Mouse (Mus musculus) neural tube, embryonic 13.5 days (tissue): ENCODE measurements around the gene Mmp9. TPM values are rescaled to one million over a fixed set of nuclear protein-coding genes. Genes with fewer than 3 reads are reported as not detected.
A peak's percentile ranks its signal among the peaks of the same experiment; 100 is the strongest.

ENCODE experiments used
- ATAC-seq: fragments of 200-750 bp; cut with Nextera tagmentation; 2 replicates; pipeline ENCODE4 v1.8.0; 2017; ENCODE audit warnings: low read depth, mild to moderate bottlenecking, moderate TSS enrichment, moderate library complexity
- H3K27ac ChIP-seq: fragments of 300-500 bp; sonication (generic); replicated peaks from 2 replicates; pipeline ENCODE4 v1.5.1; 2015; ENCODE audit warnings: moderate library complexity, mild to moderate bottlenecking, inconsistent platforms
- H3K27me3 ChIP-seq: fragments of 300-500 bp; sonication (generic); 2 replicates; pipeline ENCODE4 v1.6.1; 2015; ENCODE audit warnings: mild to moderate bottlenecking, inconsistent platforms
- H3K36me3 ChIP-seq: fragments of 300-500 bp; sonication (generic); 2 replicates; pipeline ENCODE4 v1.6.1; 2015; ENCODE audit warnings: mild to moderate bottlenecking, inconsistent platforms
- H3K4me1 ChIP-seq: fragments of 300-500 bp; sonication (generic); replicated peaks from 2 replicates; pipeline ENCODE4 v1.6.1; 2015; ENCODE audit warnings: inconsistent platforms
- H3K4me2 ChIP-seq: fragments of 300-500 bp; sonication (generic); 2 replicates; pipeline ENCODE4 v1.6.1; 2015; ENCODE audit warnings: inconsistent platforms, mild to moderate bottlenecking, moderate library complexity
- H3K4me3 ChIP-seq: fragments of 300-500 bp; sonication (generic); 2 replicates; pipeline ENCODE4 v1.5.1; 2015; ENCODE audit warnings: mild to moderate bottlenecking, inconsistent platforms
- H3K9ac ChIP-seq: fragments of 300-500 bp; sonication (generic); 2 replicates; pipeline ENCODE4 v1.6.1; 2015; ENCODE audit warnings: moderate library complexity, mild to moderate bottlenecking, inconsistent platforms
- H3K9me3 ChIP-seq: fragments of 300-500 bp; sonication (generic); 2 replicates; pipeline ENCODE4 v1.6.1; 2016; ENCODE audit warnings: inconsistent platforms
- WGBS: fragments of 180-500 bp; shearing (Covaris S2); methylation state at CpG from one replicate; pipeline ENCODE4 v1.1.7; 2015; 5-methylcytosine and 5-hydroxymethylcytosine counted together
- polyA plus RNA-seq: library from polyadenylated mRNA; unstranded; fragments of >200 nt; fragmentation: Nextera tagmentation; extraction: Ambion mirVana; gene quantifications from 2 replicates; pipeline ENCODE4 v1.2.1, GENCODE M21; 2015

Mmp9 gene
- polyA plus RNA-seq, 1 experiment from 2014 or later, result 17.1 TPM

GRCm38 (mm10) chr2:164997721-164998428, 57.3 kb downstream of the Mmp9 start:
- H3K27me3 ChIP-seq, result peaks cover 55% of the 10 kb centered on the region
- H3K4me1 ChIP-seq, result peaks cover 29% of the 10 kb centered on the region
- no peaks in the 10 kb centered on the region for H3K9me3 ChIP-seq
- no peak overlapping the region for H3K27ac ChIP-seq
- H3K9ac ChIP-seq, result peak overlapping the region; percentile 61
- WGBS, result 1% methylated on average over 52 of the region's 52 CpGs
- peak overlapping the region; percentile 54 for H3K4me2 ChIP-seq
- ATAC-seq, result peak; percentile 16; the same call in 1 of the 2 replicates
- H3K4me3 ChIP-seq, result peak overlapping the region; percentile 28
- peaks cover 55% of the 10 kb centered on the region for H3K36me3 ChIP-seq

GRCm38 (mm10) chr2:165001958-165002357, 61.4 kb downstream of the Mmp9 start:
- H3K9me3 ChIP-seq, result no peaks in the 10 kb centered on the region
- peaks cover 20% of the 10 kb centered on the region for H3K4me1 ChIP-seq
- no peak overlapping the region for H3K27ac ChIP-seq
- no peak for ATAC-seq
- peaks cover 42% of the 10 kb centered on the region for H3K27me3 ChIP-seq
- no peak overlapping the region for H3K9ac ChIP-seq
- 92% methylated on average over 13 of the region's 13 CpGs for WGBS
- no peak overlapping the region for H3K4me3 ChIP-seq
- H3K36me3 ChIP-seq, result peaks cover 84% of the 10 kb centered on the region
- H3K4me2 ChIP-seq, result no peak overlapping the region

GRCm38 (mm10) chr2:165003108-165003507, 62.5 kb downstream of the Mmp9 start:
- Histone ChIP-seq H3K9me3 (no peaks in the 10 kb centered on the region), H3K4me2 (no peak overlapping the region), H3K36me3 (peaks cover 96% of the 10 kb centered on the region), H3K4me1 (peaks cover 8% of the 10 kb centered on the region), H3K27ac (no peak overlapping the region), H3K4me3 (no peak overlapping the region), H3K27me3 (peaks cover 30% of the 10 kb centered on the region), H3K9ac (no peak overlapping the region)
- no peak for ATAC-seq
- WGBS, result 79% methylated on average over 3 of the region's 3 CpGs

GRCm38 (mm10) chr2:165004237-165004636, 63.7 kb downstream of the Mmp9 start:
- Histone ChIP-seq H3K27me3 (peaks cover 19% of the 10 kb centered on the region), H3K36me3 (peaks cover 100% of the 10 kb centered on the region), H3K4me2 (no peak overlapping the region), H3K9me3 (no peaks in the 10 kb centered on the region), H3K9ac (no peak overlapping the region), H3K27ac (no peak overlapping the region), H3K4me1 (no peaks in the 10 kb centered on the region), H3K4me3 (no peak overlapping the region)
- ATAC-seq, result no peak
- WGBS, result 91% methylated on average over 10 of the region's 10 CpGs

Other genes starting within 250 kb of the Mmp9 start
- gene Spint4, start 242.3 kb upstream of the Mmp9 start, polyA plus RNA-seq, result not detected in 2 replicates
- gene Spint5, start 225.5 kb upstream of the Mmp9 start, polyA plus RNA-seq, result not detected in 2 replicates
- 1.0 and 1.2 TPM in 2 replicates for gene Wfdc3, start 194.8 kb upstream of the Mmp9 start, polyA plus RNA-seq
- 67.1 and 71.4 TPM in 2 replicates for gene Dnttip1, start 194.8 kb upstream of the Mmp9 start, polyA plus RNA-seq
- 80.8 and 108 TPM in 2 replicates for gene Ube2c, start 170.9 kb upstream of the Mmp9 start, polyA plus RNA-seq
- gene Tnnc2, start 160.8 kb upstream of the Mmp9 start, polyA plus RNA-seq, result 9.3 and 25.7 TPM in 2 replicates
- gene Snx21, start 155.0 kb upstream of the Mmp9 start, polyA plus RNA-seq, result 17.1 and 22.9 TPM in 2 replicates
- gene Acot8, start 135.9 kb upstream of the Mmp9 start, polyA plus RNA-seq, result 20.3 and 21.5 TPM in 2 replicates
- gene Zswim3, start 135.7 kb upstream of the Mmp9 start, polyA plus RNA-seq, result 14.2 and 16.7 TPM in 2 replicates
- gene Zswim1, start 118.1 kb upstream of the Mmp9 start, polyA plus RNA-seq, result 22.3 and 23.7 TPM in 2 replicates
- not detected in 2 replicates for gene Spata25, start 112.2 kb upstream of the Mmp9 start, polyA plus RNA-seq
- 97.5 and 109 TPM in 2 replicates for gene Ctsa, start 107.9 kb upstream of the Mmp9 start, polyA plus RNA-seq
- 4.9 and 5.4 TPM in 2 replicates for gene Neurl2, start 107.3 kb upstream of the Mmp9 start, polyA plus RNA-seq
- 126 and 132 TPM in 2 replicates for gene Pltp, start 83.1 kb upstream of the Mmp9 start, polyA plus RNA-seq
- gene Pcif1, start 61.5 kb upstream of the Mmp9 start, polyA plus RNA-seq, result 80.8 and 93.1 TPM in 2 replicates
- gene Zfp335, start 29.0 kb upstream of the Mmp9 start, polyA plus RNA-seq, result 13.3 and 14.2 TPM in 2 replicates
- gene Slc12a5, start 20.0 kb downstream of the Mmp9 start, polyA plus RNA-seq, result 20.8 and 21.3 TPM in 2 replicates
- gene Ncoa5, start 94.1 kb downstream of the Mmp9 start, polyA plus RNA-seq, result 97.3 and 111 TPM in 2 replicates
- gene Cd40, start 114.8 kb downstream of the Mmp9 start, polyA plus RNA-seq, result 7.2 and 8.3 TPM in 2 replicates
- not detected in 2 replicates for gene 1700025C18Rik, start 150.0 kb downstream of the Mmp9 start, polyA plus RNA-seq